Mouse (Mus musculus) kidney, postnatal 0 days (tissue): ENCODE data around the gene Srl. TPM values are rescaled to one million over a fixed set of nuclear protein-coding genes. Genes with fewer than 3 reads are reported as not detected.

Source experiments
- ATAC-seq: fragments of 200-750 bp; cut with Nextera tagmentation; replicated peaks from 2 replicates; pipeline ENCODE4 v1.8.0; 2017; ENCODE audit warnings: low read depth, moderate number of reproducible peaks, moderate TSS enrichment, moderate library complexity; ENCODE audit not compliant: low FRiP score
- DNase-seq: peaks from one replicate; pipeline ENCODE4 v3.0.0-alpha.2; 2016; ENCODE audit warnings: low spot score
- H3K27ac ChIP-seq: fragments of 300-500 bp; sonication (generic); 2 replicates; pipeline ENCODE4 v1.5.1; 2014; ENCODE audit warnings: mild to moderate bottlenecking
- H3K27me3 ChIP-seq: fragments of 300-500 bp; sonication (generic); 2 replicates; pipeline ENCODE4 v1.6.1; 2014; ENCODE audit warnings: low read length, mixed read lengths; ENCODE audit not compliant: insufficient read depth
- H3K36me3 ChIP-seq: fragments of 300-500 bp; sonication (generic); 2 replicates; pipeline ENCODE4 v1.6.1; 2014; ENCODE audit warnings: low read length, mixed read lengths; ENCODE audit not compliant: insufficient read depth
- H3K4me1 ChIP-seq: fragments of 300-500 bp; sonication (generic); replicated peaks from 2 replicates; pipeline ENCODE4 v1.6.1; 2014; ENCODE audit warnings: antibody characterized with exemption, low read length, mixed read lengths; ENCODE audit not compliant: insufficient read depth
- H3K4me2 ChIP-seq: fragments of 300-500 bp; sonication (generic); 2 replicates; pipeline ENCODE4 v1.6.1; 2014; ENCODE audit warnings: mild to moderate bottlenecking, low read length, moderate library complexity, mixed read lengths
- H3K4me3 ChIP-seq: fragments of 300-500 bp; sonication (generic); replicated peaks from 2 replicates; pipeline ENCODE4 v1.5.1; 2014; ENCODE audit warnings: low read depth, low read length
- H3K9ac ChIP-seq: fragments of 300-500 bp; sonication (generic); 2 replicates; pipeline ENCODE4 v1.6.1; 2014; ENCODE audit warnings: low read depth, low read length
- H3K9me3 ChIP-seq: fragments of 300-500 bp; sonication (generic); replicated peaks from 2 replicates; pipeline ENCODE4 v1.6.1; 2016; ENCODE audit warnings: low read length, inconsistent platforms, mixed read lengths
- CTCF ChIP-seq: IDR thresholded peaks from 2 replicates; pipeline ENCODE4 v1.5.1; 2016; ENCODE audit warnings: antibody characterized with exemption, low read depth, mild to moderate bottlenecking, moderate library complexity
- WGBS: fragments of 180-500 bp; shearing (Covaris S2); extraction: QIAGEN DNeasy Blood & Tissue Kit; methylation state at CpG from one replicate; pipeline ENCODE4 v1.1.7; 2014; 5-methylcytosine and 5-hydroxymethylcytosine counted together
- polyA plus RNA-seq: library from polyadenylated mRNA; unstranded; fragments of >200 nt; fragmentation: Nextera tagmentation; extraction: Ambion mirVana; gene quantifications from 2 replicates; pipeline ENCODE4 v1.2.1, GENCODE M21; 2015

The Srl gene
- polyA plus RNA-seq, 1 experiment from 2014 or later: 8.5 TPM

- ATAC-seq (peak; percentile 38; the same call in 1 of the 2 replicates), DNase-seq (peak; percentile 92)
- Histone ChIP-seq H3K27ac (no peak overlapping the region), H3K36me3 (no peaks in the 10 kb centered on the region), H3K9me3 (no peaks in the 10 kb centered on the region), H3K4me2 (no peak overlapping the region), H3K9ac (no peak overlapping the region), H3K4me1 (0 out of 2 replicates have a peak, but pooled peaks cover 4% of the 10 kb centered on the region), H3K27me3 (no peaks in the 10 kb centered on the region), H3K4me3 (no peak overlapping the region)
- 12% methylated on average over 4 of the region's 4 CpGs for WGBS
- peak; percentile 94 for TF ChIP-seq CTCF
Measured at GRCm38 (mm10) chr16:4567912-4568311, 26.3 kb upstream of the Srl start.

GRCm38 (mm10) chr16:4560145-4560952 is 18.7 kb upstream of the Srl start:
- Histone ChIP-seq H3K4me2 (peak overlapping the region; percentile 97), H3K4me3 (peak overlapping the region; percentile 87), H3K9me3 (no peaks in the 10 kb centered on the region), H3K27ac (peak overlapping the region; percentile 95), H3K4me1 (peaks cover 10% of the 10 kb centered on the region; the same call in 1 of the 2 replicates), H3K27me3 (no peaks in the 10 kb centered on the region), H3K9ac (peak overlapping the region; percentile 78), H3K36me3 (0 out of 2 replicates have a peak, but pooled peaks cover 2% of the 10 kb centered on the region)
- TF ChIP-seq CTCF: peak; percentile 79
- peak; percentile 73 for DNase-seq
- WGBS: under 1% methylated on average over 43 of the region's 43 CpGs
- peak; percentile 37; the same call in 1 of the 2 replicates for ATAC-seq

- DNase-seq (peak; percentile 89), ATAC-seq (peak; percentile 43)
- H3K4me2 ChIP-seq: peak within 1 kb of the TSS; percentile 97
- no peaks in the 10 kb centered on the region for H3K9me3 ChIP-seq
- H3K36me3 ChIP-seq: 0 out of 2 replicates have a peak, but pooled peaks cover 2% of the 10 kb centered on the region
- H3K27ac ChIP-seq: peak within 1 kb of the TSS; percentile 95
- H3K9ac ChIP-seq: peak within 1 kb of the TSS; percentile 78
- peak within 1 kb of the TSS; percentile 87 for H3K4me3 ChIP-seq
- H3K4me1 ChIP-seq: peaks cover 10% of the 10 kb centered on the region; the same call in 1 of the 2 replicates
- WGBS: 1% methylated on average over 17 of the region's 17 CpGs
- peak; percentile 45 for TF ChIP-seq CTCF
- H3K27me3 ChIP-seq: no peaks in the 10 kb centered on the region
Measured at GRCm38 (mm10) chr16:4559715-4560144, 18.1 kb upstream of the Srl start, which contains the start of gene Tfap4. TSS of gene Tfap4 (minus strand) at chr16:4559854.

GRCm38 (mm10) chr16:4558980-4559631 is 17.5 kb upstream of the Srl start:
- DNase-seq: peak; percentile 70
- ATAC-seq: peak; percentile 31

GRCm38 (mm10) chr16:4558384-4558979 is 16.9 kb upstream of the Srl start:
- WGBS: under 1% methylated on average over 38 of the region's 38 CpGs
- Histone ChIP-seq H3K27ac (peak overlapping the region; percentile 95), H3K36me3 (0 out of 2 replicates have a peak, but pooled peaks cover 2% of the 10 kb centered on the region), H3K27me3 (no peaks in the 10 kb centered on the region), H3K4me3 (peak overlapping the region; percentile 87), H3K9me3 (no peaks in the 10 kb centered on the region), H3K9ac (peak overlapping the region; percentile 78), H3K4me2 (peak overlapping the region; percentile 97), H3K4me1 (peaks cover 10% of the 10 kb centered on the region; the same call in 1 of the 2 replicates)
- DNase-seq (peak; percentile 96), ATAC-seq (peak; percentile 85)
- no peak for TF ChIP-seq CTCF

More at GRCm38 (mm10) chr16:4558980-4559631, 17.5 kb upstream of the Srl start:
- H3K27ac ChIP-seq: peak overlapping the region; percentile 95
- no peaks in the 10 kb centered on the region for H3K9me3 ChIP-seq
- peak overlapping the region; percentile 78 for H3K9ac ChIP-seq
- WGBS: 0% methylated on average over 43 of the region's 43 CpGs
- 0 out of 2 replicates have a peak, but pooled peaks cover 2% of the 10 kb centered on the region for H3K36me3 ChIP-seq
- H3K4me1 ChIP-seq: peaks cover 10% of the 10 kb centered on the region; the same call in 1 of the 2 replicates
- no peaks in the 10 kb centered on the region for H3K27me3 ChIP-seq
- TF ChIP-seq CTCF: no peak
- peak overlapping the region; percentile 87 for H3K4me3 ChIP-seq
- H3K4me2 ChIP-seq: peak overlapping the region; percentile 97
